Mouse (Mus musculus): ENCODE measurements at regions not wholly inside any gene's neighbourhood (a gene's known extent, or its start where the extent isn't known, plus 50 kb on each side); places are given as distances from the start of the nearest gene placed in this dataset.

GRCm38 (mm10) chr19:25922806-25923205, 250.6 kb downstream of the Dmrt2 start:
- Histone ChIP-seq H3K4me2 (replicated peaks) (no peak overlapping the region), H3K9ac (replicated peaks) (no peak overlapping the region), H3K27me3 (no peaks in the 10 kb centered on the region), H3K4me1 (peaks cover 10% of the 10 kb centered on the region; the same call in 1 of the 2 replicates), H3K4me3 (no peak overlapping the region), H3K36me3 (no peaks in the 10 kb centered on the region), H3K9me3 (no peaks in the 10 kb centered on the region), H3K27ac (replicated peaks) (no peak overlapping the region)
- ATAC-seq (ENCODE audit: low FRiP score, low read depth), result no peak
- 85% methylated on average over 1 of the region's 1 CpGs for WGBS

GRCm38 (mm10) chr19:25923727-25924384, 251.6 kb downstream of the Dmrt2 start:
- Histone ChIP-seq H3K4me1 (peaks cover 10% of the 10 kb centered on the region; the same call in 1 of the 2 replicates), H3K4me2 (replicated peaks) (no peak overlapping the region), H3K9ac (replicated peaks) (no peak overlapping the region), H3K27ac (replicated peaks) (peak overlapping the region; percentile 49), H3K9me3 (no peaks in the 10 kb centered on the region), H3K4me3 (no peak overlapping the region), H3K36me3 (no peaks in the 10 kb centered on the region), H3K27me3 (no peaks in the 10 kb centered on the region)
- peak; percentile 58 for ATAC-seq (ENCODE audit: low FRiP score, low read depth)
- 48% methylated on average over 10 of the region's 10 CpGs for WGBS

- Histone ChIP-seq H3K36me3 (no peaks in the 10 kb centered on the region), H3K9ac (replicated peaks) (no peak overlapping the region), H3K4me2 (replicated peaks) (no peak overlapping the region), H3K27me3 (no peaks in the 10 kb centered on the region), H3K9me3 (no peaks in the 10 kb centered on the region), H3K4me3 (no peak overlapping the region), H3K27ac (replicated peaks) (peak overlapping the region; percentile 49; the same call in 1 of the 2 replicates), H3K4me1 (peaks cover 10% of the 10 kb centered on the region; the same call in 1 of the 2 replicates)
- 58% methylated on average over 5 of the region's 5 CpGs for WGBS
- no peak for ATAC-seq (ENCODE audit: low FRiP score, low read depth)
Observed at GRCm38 (mm10) chr19:25924385-25924769, 252.2 kb downstream of the Dmrt2 start.

- Histone ChIP-seq H3K36me3 (no peaks in the 10 kb centered on the region), H3K27me3 (no peaks in the 10 kb centered on the region), H3K4me3 (no peak overlapping the region), H3K9me3 (no peaks in the 10 kb centered on the region), H3K9ac (replicated peaks) (no peak overlapping the region), H3K4me2 (replicated peaks) (no peak overlapping the region), H3K27ac (replicated peaks) (no peak overlapping the region), H3K4me1 (peaks cover 10% of the 10 kb centered on the region; the same call in 1 of the 2 replicates)
- ATAC-seq (ENCODE audit: low FRiP score, low read depth), result no peak
- WGBS, result 82% methylated on average over 9 of the region's 9 CpGs
Observed at GRCm38 (mm10) chr19:25927220-25927619, 255.0 kb downstream of the Dmrt2 start.

- ATAC-seq (ENCODE audit: low FRiP score, low read depth), result no peak
Observed at GRCm38 (mm10) chr19:25937343-25937742, 265.1 kb downstream of the Dmrt2 start.

GRCm38 (mm10) chr19:25971210-25971609, 299.0 kb downstream of the Dmrt2 start:
- H3K27me3 ChIP-seq, result no peaks in the 10 kb centered on the region
- 59% methylated on average over 5 of the region's 5 CpGs for WGBS
- no peaks in the 10 kb centered on the region for H3K4me1 ChIP-seq
- no peak overlapping the region for H3K9ac ChIP-seq (replicated peaks)
- ATAC-seq (ENCODE audit: low FRiP score, low read depth), result no peak
- H3K9me3 ChIP-seq, result no peaks in the 10 kb centered on the region
- H3K4me3 ChIP-seq, result no peak overlapping the region
- no peaks in the 10 kb centered on the region for H3K36me3 ChIP-seq
- no peak overlapping the region for H3K27ac ChIP-seq (replicated peaks)
- no peak overlapping the region for H3K4me2 ChIP-seq (replicated peaks)

More at GRCm38 (mm10) chr19:25937343-25937742, 265.1 kb downstream of the Dmrt2 start:
- H3K27ac ChIP-seq (replicated peaks), result no peak overlapping the region
- no peaks in the 10 kb centered on the region for H3K9me3 ChIP-seq
- H3K4me2 ChIP-seq (replicated peaks), result no peak overlapping the region
- no peaks in the 10 kb centered on the region for H3K27me3 ChIP-seq
- 83% methylated on average over 9 of the region's 9 CpGs for WGBS
- no peak overlapping the region for H3K9ac ChIP-seq (replicated peaks)
- no peaks in the 10 kb centered on the region for H3K36me3 ChIP-seq
- no peaks in the 10 kb centered on the region for H3K4me1 ChIP-seq
- H3K4me3 ChIP-seq, result no peak overlapping the region

- H3K9me3 ChIP-seq, result no peaks in the 10 kb centered on the region
- no peak overlapping the region for H3K9ac ChIP-seq (replicated peaks)
- no peaks in the 10 kb centered on the region for H3K27me3 ChIP-seq
- H3K27ac ChIP-seq (replicated peaks), result no peak overlapping the region
- no peaks in the 10 kb centered on the region for H3K4me1 ChIP-seq
- no peaks in the 10 kb centered on the region for H3K36me3 ChIP-seq
- ATAC-seq (ENCODE audit: low FRiP score, low read depth), result no peak
- H3K4me2 ChIP-seq (replicated peaks), result no peak overlapping the region
- no peak overlapping the region for H3K4me3 ChIP-seq
Observed at GRCm38 (mm10) chr19:25975202-25975601, 303.0 kb downstream of the Dmrt2 start.

- Histone ChIP-seq H3K9me3 (no peaks in the 10 kb centered on the region), H3K36me3 (no peaks in the 10 kb centered on the region), H3K4me1 (no peaks in the 10 kb centered on the region), H3K27ac (replicated peaks) (no peak overlapping the region), H3K4me2 (replicated peaks) (no peak overlapping the region), H3K9ac (replicated peaks) (no peak overlapping the region), H3K4me3 (no peak overlapping the region), H3K27me3 (no peaks in the 10 kb centered on the region)
- no peak for ATAC-seq (ENCODE audit: low FRiP score, low read depth)
- WGBS, result 84% methylated on average over 4 of the region's 4 CpGs
Observed at GRCm38 (mm10) chr19:25980308-25980707, 308.1 kb downstream of the Dmrt2 start.

- no peaks in the 10 kb centered on the region for H3K9me3 ChIP-seq
- H3K9ac ChIP-seq (replicated peaks), result no peak overlapping the region
- WGBS, result 60% methylated on average over 8 of the region's 8 CpGs
- no peak overlapping the region for H3K4me3 ChIP-seq
- no peaks in the 10 kb centered on the region for H3K36me3 ChIP-seq
- no peak overlapping the region for H3K27ac ChIP-seq (replicated peaks)
- H3K27me3 ChIP-seq, result no peaks in the 10 kb centered on the region
- no peak overlapping the region for H3K4me2 ChIP-seq (replicated peaks)
- no peak for ATAC-seq (ENCODE audit: low FRiP score, low read depth)
- H3K4me1 ChIP-seq, result 0 out of 2 replicates have a peak, but pooled peaks cover 4% of the 10 kb centered on the region
Observed at GRCm38 (mm10) chr19:26014620-26015180, 342.5 kb downstream of the Dmrt2 start.

- H3K9me3 ChIP-seq, result no peaks in the 10 kb centered on the region
- no peak overlapping the region for H3K9ac ChIP-seq (replicated peaks)
- H3K27me3 ChIP-seq, result no peaks in the 10 kb centered on the region
- no peak overlapping the region for H3K4me2 ChIP-seq (replicated peaks)
- H3K4me3 ChIP-seq, result no peak overlapping the region
- no peaks in the 10 kb centered on the region for H3K4me1 ChIP-seq
- H3K27ac ChIP-seq (replicated peaks), result no peak overlapping the region
- 72% methylated on average over 7 of the region's 7 CpGs for WGBS
- no peak for ATAC-seq (ENCODE audit: low FRiP score, low read depth)
- H3K36me3 ChIP-seq, result no peaks in the 10 kb centered on the region
Observed at GRCm38 (mm10) chr19:26021141-26021540, 348.9 kb downstream of the Dmrt2 start.

GRCm38 (mm10) chr19:26026103-26026502, 353.9 kb downstream of the Dmrt2 start:
- Histone ChIP-seq H3K9ac (replicated peaks) (no peak overlapping the region), H3K4me3 (no peak overlapping the region), H3K4me2 (replicated peaks) (no peak overlapping the region), H3K27ac (replicated peaks) (no peak overlapping the region), H3K4me1 (no peaks in the 10 kb centered on the region), H3K36me3 (no peaks in the 10 kb centered on the region), H3K27me3 (no peaks in the 10 kb centered on the region), H3K9me3 (no peaks in the 10 kb centered on the region)
- no peak for ATAC-seq (ENCODE audit: low FRiP score, low read depth)
- 82% methylated on average over 3 of the region's 3 CpGs for WGBS

- H3K9ac ChIP-seq (replicated peaks), result no peak overlapping the region
- H3K36me3 ChIP-seq, result no peaks in the 10 kb centered on the region
- no peak overlapping the region for H3K27ac ChIP-seq (replicated peaks)
- ATAC-seq (ENCODE audit: low FRiP score, low read depth), result peak; percentile 56
- 7% methylated on average over 7 of the region's 7 CpGs for WGBS
- no peaks in the 10 kb centered on the region for H3K9me3 ChIP-seq
- H3K4me2 ChIP-seq (replicated peaks), result no peak overlapping the region
- no peaks in the 10 kb centered on the region for H3K27me3 ChIP-seq
- no peaks in the 10 kb centered on the region for H3K4me1 ChIP-seq
- H3K4me3 ChIP-seq, result no peak overlapping the region
Observed at GRCm38 (mm10) chr19:26037270-26037669, 365.1 kb downstream of the Dmrt2 start.
